Mouse (Mus musculus): Measurements from ENCODE around the gene Ccdc54. TPM values are rescaled to one million over a fixed set of nuclear protein-coding genes. Genes with fewer than 3 reads are reported as not detected.
A peak's percentile ranks its signal among the peaks of the same experiment; 100 is the strongest.

Gene Ccdc54
- polyA plus RNA-seq, 1 experiment from 2014 or later, result not detected

DNA sequence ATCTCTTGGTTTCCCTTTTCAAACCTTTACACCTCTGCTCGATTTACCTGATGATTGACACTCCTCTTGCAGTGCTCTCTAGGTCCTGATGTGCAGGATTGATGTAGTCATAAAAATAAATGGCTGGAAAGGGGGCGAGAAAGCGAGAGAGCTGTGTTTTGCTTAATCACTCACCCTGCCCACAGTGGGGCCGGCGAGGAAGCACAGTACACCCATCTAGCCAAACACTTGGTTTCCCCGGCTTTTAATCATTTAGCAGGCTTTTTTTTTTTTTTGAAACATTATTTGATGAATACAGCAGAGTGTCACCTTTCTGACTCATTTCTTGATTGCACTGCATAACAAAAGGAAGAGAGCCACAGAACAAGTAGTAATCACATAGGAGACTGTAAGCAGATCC lies 5.7 kb upstream of the Ccdc54 start:
- no peak overlapping the region for H3K27ac ChIP-seq (ENCODE audit: low read depth, low read length)
- no peak overlapping the region for H3K4me3 ChIP-seq (ENCODE audit: low read depth, low read length)
- DNase-seq (ENCODE audit: low spot score, missing footprints) (no peak), ATAC-seq (ENCODE audit: low FRiP score) (no peak)
- no peaks in the 10 kb centered on the region for H3K4me1 ChIP-seq (ENCODE audit: control insufficient read depth, insufficient read depth, low read length)
- 81% methylated on average over 6 of the region's 6 CpGs for WGBS
- peaks cover 2% of the 10 kb centered on the region; the same call in 1 of the 2 replicates for H3K27me3 ChIP-seq (ENCODE audit: control insufficient read depth, insufficient read depth, low read length)
- H3K9ac ChIP-seq (ENCODE audit: low read length), result no peak overlapping the region
- no peaks in the 10 kb centered on the region for H3K9me3 ChIP-seq (ENCODE audit: control insufficient read depth, low read length)
- no peaks in the 10 kb centered on the region for H3K36me3 ChIP-seq (ENCODE audit: control insufficient read depth, insufficient read depth, low read length)
- H3K4me2 ChIP-seq, result no peak overlapping the region

DNA sequence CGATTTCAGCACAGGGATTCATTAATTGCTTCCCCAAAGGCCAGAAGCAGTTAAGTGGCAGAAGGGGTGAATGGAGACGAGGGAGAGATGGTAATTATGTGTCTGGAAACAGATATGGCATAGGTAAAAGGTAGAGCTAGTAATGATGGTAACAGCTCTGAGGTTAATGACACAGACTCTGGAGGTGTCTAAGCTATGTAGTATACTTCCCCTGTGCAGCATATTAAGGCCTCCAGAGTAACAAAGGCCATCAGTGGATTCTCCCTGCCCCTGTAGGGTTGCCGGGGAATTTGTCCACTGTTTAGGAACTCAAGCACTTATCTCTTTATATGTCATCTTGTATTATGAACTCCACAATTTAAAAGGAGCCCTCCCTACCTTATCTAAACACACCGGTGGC lies 5.2 kb upstream of the Ccdc54 start:
- no peak for ATAC-seq (ENCODE audit: low FRiP score)
- WGBS, result 76% methylated on average over 4 of the region's 4 CpGs
- no peak overlapping the region for H3K4me2 ChIP-seq
- H3K27ac ChIP-seq (ENCODE audit: low read depth, low read length), result no peak overlapping the region
- H3K4me3 ChIP-seq (ENCODE audit: low read depth, low read length), result no peak overlapping the region
- H3K9ac ChIP-seq (ENCODE audit: low read length), result no peak overlapping the region
- no peak for DNase-seq (ENCODE audit: low spot score, missing footprints)
- no peaks in the 10 kb centered on the region for H3K4me1 ChIP-seq (ENCODE audit: control insufficient read depth, insufficient read depth, low read length)
- H3K9me3 ChIP-seq (ENCODE audit: control insufficient read depth, low read length), result no peaks in the 10 kb centered on the region
- H3K27me3 ChIP-seq (ENCODE audit: control insufficient read depth, insufficient read depth, low read length), result no peaks in the 10 kb centered on the region
- no peaks in the 10 kb centered on the region for H3K36me3 ChIP-seq (ENCODE audit: control insufficient read depth, insufficient read depth, low read length)

DNA sequence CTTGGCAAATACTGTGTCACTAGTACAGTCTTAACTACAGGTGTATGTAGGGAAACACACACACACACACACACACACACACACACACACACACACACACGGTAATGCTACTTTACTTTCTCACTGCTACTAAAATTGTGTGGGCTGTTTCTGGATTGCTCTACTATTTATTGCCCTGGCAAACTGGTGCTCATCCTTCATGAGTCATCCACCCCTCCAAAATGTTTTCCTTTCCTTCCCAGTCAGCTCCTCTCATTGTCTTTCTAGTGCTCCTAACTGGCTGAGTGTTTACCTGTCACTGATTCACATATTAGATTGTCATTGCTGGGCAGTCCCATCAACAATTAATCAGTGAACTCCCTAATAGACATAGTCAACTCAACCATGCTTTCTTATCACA lies 3.9 kb upstream of the Ccdc54 start:
- Histone ChIP-seq H3K4me2 (no peak overlapping the region), H3K27me3 (ENCODE audit: control insufficient read depth, insufficient read depth, low read length) (no peaks in the 10 kb centered on the region), H3K9me3 (ENCODE audit: control insufficient read depth, low read length) (no peaks in the 10 kb centered on the region), H3K9ac (ENCODE audit: low read length) (no peak overlapping the region), H3K4me1 (ENCODE audit: control insufficient read depth, insufficient read depth, low read length) (no peaks in the 10 kb centered on the region), H3K36me3 (ENCODE audit: control insufficient read depth, insufficient read depth, low read length) (no peaks in the 10 kb centered on the region), H3K27ac (ENCODE audit: low read depth, low read length) (no peak overlapping the region), H3K4me3 (ENCODE audit: low read depth, low read length) (no peak overlapping the region)
- no peak for ATAC-seq (ENCODE audit: low FRiP score)
- 100% methylated on average over 1 of the region's 1 CpGs for WGBS
- DNase-seq (ENCODE audit: low spot score, missing footprints), result no peak

DNA sequence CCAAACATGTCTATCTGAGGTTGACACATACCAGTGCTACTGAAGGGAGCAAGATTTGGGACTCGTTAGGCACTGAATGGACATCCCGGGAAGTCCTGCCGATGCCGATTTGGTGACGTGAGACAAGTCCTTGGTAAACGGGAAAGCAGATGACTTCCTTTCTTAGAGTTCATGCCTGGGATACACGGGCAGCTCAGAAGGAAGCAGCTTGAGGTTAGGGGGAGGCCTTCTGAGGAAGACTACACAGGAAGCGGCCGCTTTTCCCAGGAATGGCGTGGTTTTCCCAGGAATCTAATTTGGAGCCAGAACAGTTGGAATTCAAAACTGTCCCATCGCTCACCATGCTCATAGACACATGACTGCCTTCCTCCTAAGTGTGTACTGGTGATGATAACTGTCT lies 2.4 kb upstream of the Ccdc54 start:
- Histone ChIP-seq H3K36me3 (ENCODE audit: control insufficient read depth, insufficient read depth, low read length) (no peaks in the 10 kb centered on the region), H3K4me1 (ENCODE audit: control insufficient read depth, insufficient read depth, low read length) (no peaks in the 10 kb centered on the region), H3K27ac (ENCODE audit: low read depth, low read length) (no peak overlapping the region), H3K4me2 (no peak overlapping the region), H3K9me3 (ENCODE audit: control insufficient read depth, low read length) (no peaks in the 10 kb centered on the region), H3K4me3 (ENCODE audit: low read depth, low read length) (no peak overlapping the region), H3K9ac (ENCODE audit: low read length) (no peak overlapping the region), H3K27me3 (ENCODE audit: control insufficient read depth, insufficient read depth, low read length) (no peaks in the 10 kb centered on the region)
- ATAC-seq (ENCODE audit: low FRiP score), result no peak
- WGBS, result 87% methylated on average over 11 of the region's 11 CpGs
- no peak for DNase-seq (ENCODE audit: low spot score, missing footprints)

DNA sequence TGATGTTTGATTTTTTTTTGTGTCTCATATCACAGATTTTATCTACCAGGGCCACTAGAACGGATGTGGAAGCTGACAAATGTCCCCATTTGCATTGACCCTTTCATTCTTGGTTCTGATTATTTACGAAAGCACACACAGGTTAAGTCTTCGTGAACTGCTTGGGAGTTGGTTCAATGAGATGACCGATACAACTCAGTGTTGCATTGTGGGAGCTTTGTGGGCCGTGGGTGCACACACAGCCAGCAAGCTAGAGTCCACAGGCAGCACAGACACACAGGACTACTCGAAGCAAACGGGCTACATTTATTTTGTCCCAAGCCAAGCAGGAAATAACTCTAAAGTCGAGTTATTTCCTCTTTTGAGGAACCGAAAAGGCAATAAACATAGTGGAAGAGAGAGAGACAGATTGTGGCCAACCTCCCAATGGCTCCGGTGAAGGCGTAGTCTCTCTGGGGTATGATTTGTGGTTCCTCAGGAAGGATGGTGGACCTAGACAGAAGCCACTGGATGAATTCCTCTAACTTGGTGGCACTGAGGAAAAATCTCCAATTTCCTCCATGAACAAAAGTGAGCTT lies 1.3 kb downstream of the Ccdc54 start:
- Histone ChIP-seq H3K4me3 (ENCODE audit: low read depth, low read length) (no peak overlapping the region), H3K27ac (ENCODE audit: low read depth, low read length) (no peak overlapping the region), H3K9ac (ENCODE audit: low read length) (no peak overlapping the region), H3K9me3 (ENCODE audit: control insufficient read depth, low read length) (no peaks in the 10 kb centered on the region), H3K4me1 (ENCODE audit: control insufficient read depth, insufficient read depth, low read length) (no peaks in the 10 kb centered on the region), H3K36me3 (ENCODE audit: control insufficient read depth, insufficient read depth, low read length) (no peaks in the 10 kb centered on the region), H3K27me3 (ENCODE audit: control insufficient read depth, insufficient read depth, low read length) (no peaks in the 10 kb centered on the region), H3K4me2 (no peak overlapping the region)
- peak; percentile 12 for DNase-seq (ENCODE audit: low spot score, missing footprints)
- 83% methylated on average over 11 of the region's 11 CpGs for WGBS
- no peak for ATAC-seq (ENCODE audit: low FRiP score)

DNA sequence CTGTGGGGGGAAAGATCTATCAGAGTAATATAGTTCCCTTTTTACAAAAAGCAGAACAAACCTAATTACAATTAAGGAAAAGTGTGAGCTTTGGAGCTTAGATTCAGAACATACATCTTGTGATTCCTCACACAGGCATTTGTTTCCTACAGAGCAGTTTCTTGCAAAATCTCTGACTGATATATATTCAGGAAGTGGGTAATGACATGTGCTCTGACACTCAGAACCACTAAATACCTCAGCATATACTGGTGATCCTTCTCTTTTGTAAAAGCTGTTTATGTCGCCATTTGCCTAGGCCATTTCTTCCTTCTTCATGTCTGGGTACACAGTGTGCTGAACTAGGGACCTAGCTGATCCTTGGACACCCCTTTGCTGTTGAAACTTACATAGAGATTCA lies 2.8 kb downstream of the Ccdc54 start:
- no peak overlapping the region for H3K9ac ChIP-seq (ENCODE audit: low read length)
- WGBS, result 83% methylated on average over 1 of the region's 1 CpGs
- no peak overlapping the region for H3K4me2 ChIP-seq
- no peak overlapping the region for H3K27ac ChIP-seq (ENCODE audit: low read depth, low read length)
- no peaks in the 10 kb centered on the region for H3K9me3 ChIP-seq (ENCODE audit: control insufficient read depth, low read length)
- no peak overlapping the region for H3K4me3 ChIP-seq (ENCODE audit: low read depth, low read length)
- ATAC-seq (ENCODE audit: low FRiP score) (no peak), DNase-seq (ENCODE audit: low spot score, missing footprints) (no peak)
- H3K36me3 ChIP-seq (ENCODE audit: control insufficient read depth, insufficient read depth, low read length), result no peaks in the 10 kb centered on the region
- H3K27me3 ChIP-seq (ENCODE audit: control insufficient read depth, insufficient read depth, low read length), result no peaks in the 10 kb centered on the region
- no peaks in the 10 kb centered on the region for H3K4me1 ChIP-seq (ENCODE audit: control insufficient read depth, insufficient read depth, low read length)

DNA sequence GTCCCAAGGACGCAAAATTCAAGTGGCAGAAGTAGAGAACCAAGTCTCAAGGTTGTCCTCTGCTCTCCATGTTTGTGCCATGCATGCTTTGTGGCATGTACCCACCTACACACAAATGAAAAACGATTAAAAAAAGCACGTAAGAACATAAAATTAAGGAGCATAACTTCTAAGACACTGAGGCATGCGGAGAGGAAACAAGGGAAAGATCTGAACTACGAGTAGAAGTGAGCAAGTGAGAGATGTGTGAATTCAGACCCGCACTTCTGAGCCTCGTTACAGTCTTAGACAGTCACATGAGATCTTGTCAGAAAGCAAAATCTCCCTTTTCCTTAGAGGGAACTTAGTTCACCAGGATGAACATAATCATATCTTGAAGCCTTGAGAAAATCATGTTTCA lies 3.8 kb downstream of the Ccdc54 start:
- no peak overlapping the region for H3K4me2 ChIP-seq
- no peak overlapping the region for H3K9ac ChIP-seq (ENCODE audit: low read length)
- no peak overlapping the region for H3K4me3 ChIP-seq (ENCODE audit: low read depth, low read length)
- H3K4me1 ChIP-seq (ENCODE audit: control insufficient read depth, insufficient read depth, low read length), result no peaks in the 10 kb centered on the region
- 93% methylated on average over 7 of the region's 7 CpGs for WGBS
- DNase-seq (ENCODE audit: low spot score, missing footprints) (peak; percentile 72), ATAC-seq (ENCODE audit: low FRiP score) (no peak)
- H3K9me3 ChIP-seq (ENCODE audit: control insufficient read depth, low read length), result no peaks in the 10 kb centered on the region
- H3K36me3 ChIP-seq (ENCODE audit: control insufficient read depth, insufficient read depth, low read length), result no peaks in the 10 kb centered on the region
- H3K27ac ChIP-seq (ENCODE audit: low read depth, low read length), result no peak overlapping the region
- no peaks in the 10 kb centered on the region for H3K27me3 ChIP-seq (ENCODE audit: control insufficient read depth, insufficient read depth, low read length)

DNA sequence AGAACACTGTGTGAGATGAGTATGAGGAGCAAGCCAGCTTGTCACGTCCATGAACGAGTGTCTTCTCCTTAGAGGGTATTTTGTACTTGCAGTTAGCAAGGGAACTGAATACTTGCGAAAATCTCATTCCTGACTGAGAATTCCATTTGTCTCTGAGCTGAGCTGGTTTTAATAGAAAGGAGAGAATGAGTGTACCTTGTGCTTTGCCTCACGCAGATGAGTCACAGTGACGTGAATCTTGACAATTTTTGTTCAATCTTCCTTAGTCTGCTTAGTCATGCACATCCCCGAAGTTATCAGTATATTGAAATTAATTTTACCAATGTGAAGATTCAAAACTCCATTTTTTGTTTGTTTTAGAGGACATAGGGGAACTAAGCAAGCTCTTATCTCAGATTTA lies 12.6 kb downstream of the Ccdc54 start:
- H3K4me1 ChIP-seq (ENCODE audit: control insufficient read depth, insufficient read depth, low read length), result no peaks in the 10 kb centered on the region
- H3K9me3 ChIP-seq (ENCODE audit: control insufficient read depth, low read length), result no peaks in the 10 kb centered on the region
- no peak overlapping the region for H3K9ac ChIP-seq (ENCODE audit: low read length)
- H3K27ac ChIP-seq (ENCODE audit: low read depth, low read length), result no peak overlapping the region
- no peaks in the 10 kb centered on the region for H3K36me3 ChIP-seq (ENCODE audit: control insufficient read depth, insufficient read depth, low read length)
- no peaks in the 10 kb centered on the region for H3K27me3 ChIP-seq (ENCODE audit: control insufficient read depth, insufficient read depth, low read length)
- DNase-seq (ENCODE audit: low spot score, missing footprints) (no peak), ATAC-seq (ENCODE audit: low FRiP score) (no peak)
- WGBS, result 81% methylated on average over 6 of the region's 6 CpGs
- H3K4me2 ChIP-seq, result no peak overlapping the region
- H3K4me3 ChIP-seq (ENCODE audit: low read depth, low read length), result no peak overlapping the region

DNA sequence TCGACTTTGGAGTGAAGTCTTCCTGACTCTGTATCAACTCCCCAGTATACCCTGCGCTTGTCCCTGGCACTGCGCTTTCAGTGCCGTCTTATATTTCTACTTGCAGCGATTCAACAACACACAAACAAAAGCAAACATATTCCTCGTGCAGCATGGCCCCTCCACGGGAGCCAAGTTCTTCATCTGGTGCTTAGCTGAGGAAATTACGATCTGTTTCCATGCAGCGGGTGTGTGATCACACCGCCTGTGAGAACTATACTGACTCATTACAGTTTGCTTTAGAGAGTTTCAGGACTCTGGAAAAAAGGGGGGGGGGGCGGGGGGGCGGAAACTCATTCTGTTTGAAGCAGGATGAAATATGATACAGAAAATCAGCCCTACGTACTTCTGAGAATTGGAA lies 18.4 kb downstream of the Ccdc54 start:
- WGBS, result 82% methylated on average over 13 of the region's 13 CpGs
- H3K4me1 ChIP-seq (ENCODE audit: control insufficient read depth, insufficient read depth, low read length), result no peaks in the 10 kb centered on the region
- no peaks in the 10 kb centered on the region for H3K27me3 ChIP-seq (ENCODE audit: control insufficient read depth, insufficient read depth, low read length)
- H3K9me3 ChIP-seq (ENCODE audit: control insufficient read depth, low read length), result no peaks in the 10 kb centered on the region
- no peak overlapping the region for H3K27ac ChIP-seq (ENCODE audit: low read depth, low read length)
- ATAC-seq (ENCODE audit: low FRiP score), result no peak
- H3K9ac ChIP-seq (ENCODE audit: low read length), result no peak overlapping the region
- no peak for DNase-seq (ENCODE audit: low spot score, missing footprints)
- no peaks in the 10 kb centered on the region for H3K36me3 ChIP-seq (ENCODE audit: control insufficient read depth, insufficient read depth, low read length)
- H3K4me3 ChIP-seq (ENCODE audit: low read depth, low read length), result no peak overlapping the region
- H3K4me2 ChIP-seq, result no peak overlapping the region
